ENCODE assay signal across 8 mouse cellular contexts in the genomic region with DNA sequence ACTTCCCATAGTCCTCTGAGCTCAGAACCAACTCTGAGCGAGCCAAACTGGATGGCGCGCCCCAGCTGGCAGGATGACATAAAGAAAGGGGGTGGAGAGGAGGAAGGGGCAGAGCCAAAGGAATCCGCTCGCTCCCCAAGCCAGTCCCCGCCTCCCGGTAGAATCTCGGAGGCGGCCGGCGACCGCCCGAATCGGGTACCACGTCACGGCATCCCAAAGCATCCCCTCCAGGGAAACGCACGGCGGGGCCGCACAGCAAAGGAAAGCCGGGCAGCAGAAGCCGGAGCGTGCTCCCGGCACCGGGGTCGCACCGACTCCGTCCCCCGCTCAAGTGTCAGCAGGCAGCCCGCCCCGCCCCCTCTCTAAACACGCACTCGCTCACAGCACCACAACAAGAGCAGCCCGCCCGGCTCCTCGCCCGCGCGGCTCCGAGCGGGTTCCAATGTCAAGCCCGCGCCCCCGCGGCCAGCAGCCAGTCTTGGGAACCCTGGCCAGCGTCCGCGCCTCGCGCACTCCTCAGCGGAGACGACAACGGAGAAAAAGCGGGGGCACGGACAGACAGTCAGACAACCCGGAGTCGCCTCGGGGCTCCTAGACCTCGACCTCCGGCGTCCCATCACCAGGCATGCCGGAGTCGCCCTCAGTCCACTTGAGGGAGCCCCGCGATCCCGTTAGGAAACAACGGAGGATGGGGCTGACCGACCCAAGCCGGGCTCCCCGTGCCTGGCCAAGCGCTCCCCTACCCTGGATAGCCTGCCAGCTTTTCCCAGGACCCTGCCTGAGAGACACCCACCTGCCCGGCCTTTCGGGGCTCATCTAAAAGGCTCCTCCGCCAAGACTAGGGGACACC. TPM values are rescaled to one million over a fixed set of nuclear protein-coding genes. Genes with fewer than 3 reads are reported as not detected.
DNase-seq lines count a peak whose midpoint lies in the region; ATAC-seq and TF ChIP-seq lines count a peak whose summit lies in the region.

No protein-coding gene starts in this region.

- peak; percentile 86 for DNase-seq in A20 (ENCODE audit: low read depth, low spot score)
- peak; percentile 93 for DNase-seq in embryonic facial prominence, embryonic 14.5 days (ENCODE audit: low spot score)
- peak; percentile 73 for DNase-seq in heart, adult 8-10 months (ENCODE audit: low spot score)
- peak; percentile 76 for DNase-seq in kidney, adult 9 months
- peak; percentile 21 to 44 for DNase-seq in spleen, adult 2 months (ENCODE audit: low read depth in 1 of 2, low spot score in 2 of 2)

- peak overlapping the region; percentile 79 for H3K4me3 ChIP-seq in bone marrow, adult 2 months (replicated peaks; ENCODE audit: control insufficient read depth, low read depth, low read length)
- H3K4me3 ChIP-seq in embryonic facial prominence, embryonic 14.5 days (ENCODE audit: low read depth, low read length) = peak overlapping the region; percentile 83
- peak overlapping the region; percentile 98 for H3K4me3 ChIP-seq in limb, embryonic 13.5 days
- peak overlapping the region; percentile 83 for H3K4me3 ChIP-seq in midbrain, embryonic 15.5 days
- peak overlapping the region; percentile 74 for H3K4me3 ChIP-seq in spleen, adult 2 months (ENCODE audit: extremely low read depth, insufficient read depth, insufficient read length)

- TF ChIP-seq POLR2A in bone marrow, adult 2 months (IDR thresholded peaks at IDR 0.05; ENCODE audit: borderline replicate concordance, control insufficient read depth, low read depth, low read length) = peak; percentile 38; the same call in 1 of the 2 replicates
- no peak for TF ChIP-seq POLR2A in spleen, adult 2 months (IDR thresholded peaks at IDR 0.05; ENCODE audit: low read depth, low read length)

- H3K27me3 ChIP-seq in embryonic facial prominence, embryonic 14.5 days (replicated peaks; ENCODE audit: control insufficient read depth, insufficient read depth, low read length) = no peaks in the 10 kb centered on the region
- no peaks in the 10 kb centered on the region for H3K27me3 ChIP-seq in limb, embryonic 13.5 days
- H3K27me3 ChIP-seq in midbrain, embryonic 15.5 days (replicated peaks) = no peaks in the 10 kb centered on the region
- H3K27me3 ChIP-seq in spleen, adult 2 months (ENCODE audit: control insufficient read depth, insufficient read depth, low read length) = no peaks in the 10 kb centered on the region

- H3K36me3 ChIP-seq in embryonic facial prominence, embryonic 14.5 days (ENCODE audit: control insufficient read depth, insufficient read depth, low read length) = peaks cover 40% of the 10 kb centered on the region
- peaks cover 26% of the 10 kb centered on the region for H3K36me3 ChIP-seq in limb, embryonic 13.5 days
- H3K36me3 ChIP-seq in midbrain, embryonic 15.5 days (replicated peaks) = 0 out of 2 replicates have a peak, but pooled peaks cover 4% of the 10 kb centered on the region
- peaks cover 6% of the 10 kb centered on the region for H3K36me3 ChIP-seq in spleen, adult 2 months (ENCODE audit: control insufficient read depth, insufficient read depth, low read length)

- H3K27ac ChIP-seq in bone marrow, adult 2 months (ENCODE audit: control insufficient read depth, insufficient read depth, low read depth, low read length, poor library complexity) = peak overlapping the region; percentile 73
- peak overlapping the region; percentile 96 for H3K27ac ChIP-seq in embryonic facial prominence, embryonic 14.5 days (replicated peaks; ENCODE audit: low read depth, low read length)
- peak overlapping the region; percentile 96 for H3K27ac ChIP-seq in limb, embryonic 13.5 days
- H3K27ac ChIP-seq in midbrain, embryonic 15.5 days = peak overlapping the region; percentile 90
- H3K27ac ChIP-seq in spleen, adult 2 months (ENCODE audit: insufficient read depth, low read length) = peak overlapping the region; percentile 81

- TF ChIP-seq CTCF in bone marrow, adult 2 months (IDR thresholded peaks at IDR 0.05; ENCODE audit: control insufficient read depth, insufficient read depth, low read length) = no peak
- TF ChIP-seq CTCF in spleen, adult 2 months (IDR thresholded peaks at IDR 0.05; ENCODE audit: extremely low read depth, insufficient read depth, insufficient read length, insufficient replicate concordance) = no peak

- H3K4me1 ChIP-seq in bone marrow, adult 2 months (ENCODE audit: control insufficient read depth, insufficient read depth, low read length) = no peaks in the 10 kb centered on the region
- peaks cover 20% of the 10 kb centered on the region for H3K4me1 ChIP-seq in embryonic facial prominence, embryonic 14.5 days (ENCODE audit: control insufficient read depth, insufficient read depth, low read length)
- H3K4me1 ChIP-seq in limb, embryonic 13.5 days = peaks cover 21% of the 10 kb centered on the region
- H3K4me1 ChIP-seq in midbrain, embryonic 15.5 days = peaks cover 30% of the 10 kb centered on the region
- no peaks in the 10 kb centered on the region; the same call in 1 of the 2 replicates for H3K4me1 ChIP-seq in spleen, adult 2 months (ENCODE audit: control insufficient read depth, insufficient read depth, insufficient read length)

- WGBS in bone marrow, adult 2 months = under 1% methylated on average over 74 of the region's 74 CpGs
- WGBS in embryonic facial prominence, embryonic 14.5 days = under 1% methylated on average over 29 of the region's 74 CpGs
- under 1% methylated on average over 72 of the region's 74 CpGs for WGBS in limb, embryonic 13.5 days
- WGBS in midbrain, embryonic 15.5 days = under 1% methylated on average over 74 of the region's 74 CpGs
- under 1% methylated on average over 66 of the region's 74 CpGs for WGBS in spleen, adult 2 months

- peak overlapping the region; percentile 59 for H3K4me2 ChIP-seq in embryonic facial prominence, embryonic 14.5 days (ENCODE audit: low read depth, low read length)
- peak overlapping the region; percentile 69 for H3K4me2 ChIP-seq in limb, embryonic 13.5 days (replicated peaks)
- peak overlapping the region; percentile 73 for H3K4me2 ChIP-seq in midbrain, embryonic 15.5 days

- H3K9me3 ChIP-seq in embryonic facial prominence, embryonic 14.5 days (ENCODE audit: control insufficient read depth, low read length) = no peaks in the 10 kb centered on the region
- no peaks in the 10 kb centered on the region for H3K9me3 ChIP-seq in limb, embryonic 13.5 days
- no peaks in the 10 kb centered on the region for H3K9me3 ChIP-seq in midbrain, embryonic 15.5 days

- peak; percentile 54 for ATAC-seq in embryonic facial prominence, embryonic 14.5 days (ENCODE audit: low read depth)
- ATAC-seq in limb, embryonic 13.5 days (ENCODE audit: low FRiP score, low read depth) = peak; percentile 60
- peak; percentile 85 for ATAC-seq in midbrain, embryonic 15.5 days (replicated peaks)

- H3K9ac ChIP-seq in embryonic facial prominence, embryonic 14.5 days (ENCODE audit: low read depth, low read length) = peak overlapping the region; percentile 86
- peak overlapping the region; percentile 94 for H3K9ac ChIP-seq in limb, embryonic 13.5 days
- peak overlapping the region; percentile 80 for H3K9ac ChIP-seq in midbrain, embryonic 15.5 days

RNA-seq across cellular contexts. Expression of gene Emsy, which starts 0.7 kb away (rescaled TPM):
- polyA plus RNA-seq in bone marrow, adult 2 months (2011; ENCODE audit: insufficient read depth, insufficient read length, low replicate concordance, missing spikeins) = 15.0 and 17.0 TPM in 2 replicates
- 34.0 and 34.1 TPM in 2 replicates for polyA plus RNA-seq in embryonic facial prominence, embryonic 14.5 days (2014; fragmentation: Nextera tagmentation; extraction: Ambion mirVana)
- 10 to 100 TPM; 22.9 to 29.1 (median 25.2) TPM for total RNA-seq in heart, adult 8-10 months (2022)
- 27.6 and 33.1 TPM in 2 replicates for polyA plus RNA-seq in limb, embryonic 13.5 days (2015; fragmentation: Nextera tagmentation; extraction: Ambion mirVana)
- 34.4 and 40.8 TPM in 2 replicates for polyA plus RNA-seq in midbrain, embryonic 15.5 days (2015; fragmentation: Nextera tagmentation; extraction: Ambion mirVana)
- polyA plus RNA-seq in spleen, adult 2 months (2012; rRNA removed) = 14.3 and 14.8 TPM in 2 replicates

RNA-seq across cellular contexts. Expression of gene Thap12, which starts 47.0 kb away (rescaled TPM):
- polyA plus RNA-seq in bone marrow, adult 2 months (2011; ENCODE audit: insufficient read depth, insufficient read length, low replicate concordance, missing spikeins) = 8.2 and 9.0 TPM in 2 replicates
- polyA plus RNA-seq in embryonic facial prominence, embryonic 14.5 days (2014; fragmentation: Nextera tagmentation; extraction: Ambion mirVana) = 58.0 and 60.3 TPM in 2 replicates
- total RNA-seq in heart, adult 8-10 months (2022) = 10 to 100 TPM; 70.7 to 89.1 (median 82.6) TPM
- 69.9 and 73.9 TPM in 2 replicates for polyA plus RNA-seq in limb, embryonic 13.5 days (2015; fragmentation: Nextera tagmentation; extraction: Ambion mirVana)
- 44.2 and 47.1 TPM in 2 replicates for polyA plus RNA-seq in midbrain, embryonic 15.5 days (2015; fragmentation: Nextera tagmentation; extraction: Ambion mirVana)
- polyA plus RNA-seq in spleen, adult 2 months (2012; rRNA removed) = 4.2 and 5.0 TPM in 2 replicates

Comparison
In these comparisons a context has a peak if more than half of its experiments do, and no peak if none do; other contexts are left out.
1. Peak in every context shown above with its lines: DNase-seq, ATAC-seq, H3K4me3 ChIP-seq and H3K27ac ChIP-seq.
2. DNase-seq: peak in every context shown above with its lines; median percentile 93 in embryonic facial prominence, embryonic 14.5 days; 86 in A20; 76 in kidney, adult 9 months; 73 in heart, adult 8-10 months; 32 in spleen, adult 2 months.